Mouse (Mus musculus): Measurements from ENCODE around the gene Agtpbp1. TPM values are rescaled to one million over a fixed set of nuclear protein-coding genes. Genes with fewer than 3 reads are reported as not detected.

The Agtpbp1 gene
- polyA plus RNA-seq, 1 experiment: 13.5 TPM

DNA sequence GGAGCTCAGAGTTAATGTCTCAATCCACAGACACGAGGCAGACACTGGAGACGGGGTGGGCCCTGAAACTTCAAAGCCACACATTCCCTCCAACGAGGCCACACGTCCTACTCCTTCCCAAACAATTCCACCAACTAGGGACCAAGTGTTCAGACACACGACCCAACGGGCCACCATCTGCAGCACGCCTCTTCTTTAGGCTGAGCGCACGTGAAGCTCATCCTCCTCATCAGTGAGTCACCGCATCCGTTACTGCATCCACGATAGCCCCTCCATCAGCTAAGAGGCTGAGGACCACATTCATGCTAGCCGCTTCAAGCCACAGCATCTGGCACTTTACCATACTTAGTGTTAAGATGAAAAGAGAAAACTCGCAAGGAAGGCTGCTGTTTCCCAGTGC is 107.6 kb downstream of the Agtpbp1 start:
- Histone ChIP-seq H3K27me3 (ENCODE audit: control insufficient read depth, insufficient read depth, low read length) (no peaks in the 10 kb centered on the region), H3K36me3 (ENCODE audit: control insufficient read depth, insufficient read depth, low read length) (peaks cover 16% of the 10 kb centered on the region), H3K4me1 (replicated peaks; ENCODE audit: control insufficient read depth, insufficient read depth, low read length) (no peaks in the 10 kb centered on the region), H3K27ac (ENCODE audit: control insufficient read depth, insufficient read depth, low read length) (no peak overlapping the region), H3K4me3 (ENCODE audit: control insufficient read depth, insufficient read depth, low read length) (no peak overlapping the region)
- TF ChIP-seq CTCF (IDR thresholded peaks at IDR 0.05; ENCODE audit: borderline replicate concordance, control insufficient read depth, extremely low read depth, insufficient read depth, low read length, poor library complexity): no peak
- no peak for TF ChIP-seq POLR2A (IDR thresholded peaks at IDR 0.05; ENCODE audit: control insufficient read depth, extremely low read depth, insufficient read depth, low read length, poor library complexity)
- no peak for DNase-seq
- WGBS: 97% methylated on average over 14 of the region's 14 CpGs

DNA sequence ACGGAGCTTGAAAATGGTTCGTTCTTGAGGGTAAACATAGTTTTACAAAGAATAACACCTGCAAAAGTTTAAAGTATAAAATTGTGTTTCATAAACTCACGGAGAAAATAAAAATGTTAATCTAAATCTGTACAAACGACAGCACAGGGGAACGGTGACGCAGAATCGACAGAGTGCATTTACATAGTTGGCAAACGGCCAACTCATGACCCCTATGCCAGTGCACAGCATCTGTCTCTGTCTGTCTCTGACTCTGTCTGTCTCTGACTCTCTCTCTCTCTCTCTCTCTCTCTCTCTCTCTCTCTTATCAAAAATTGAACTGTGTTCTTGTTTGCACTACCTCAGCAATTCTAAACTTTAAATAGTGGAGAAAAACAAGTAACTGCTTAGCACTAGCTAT is 110.1 kb downstream of the Agtpbp1 start:
- H3K4me1 ChIP-seq (replicated peaks; ENCODE audit: control insufficient read depth, insufficient read depth, low read length): no peaks in the 10 kb centered on the region
- H3K4me3 ChIP-seq (ENCODE audit: control insufficient read depth, insufficient read depth, low read length): no peak overlapping the region
- H3K27me3 ChIP-seq (ENCODE audit: control insufficient read depth, insufficient read depth, low read length): no peaks in the 10 kb centered on the region
- H3K27ac ChIP-seq (ENCODE audit: control insufficient read depth, insufficient read depth, low read length): no peak overlapping the region
- H3K36me3 ChIP-seq (ENCODE audit: control insufficient read depth, insufficient read depth, low read length): peaks cover 16% of the 10 kb centered on the region
- no peak for DNase-seq
- no peak for TF ChIP-seq CTCF (IDR thresholded peaks at IDR 0.05; ENCODE audit: borderline replicate concordance, control insufficient read depth, extremely low read depth, insufficient read depth, low read length, poor library complexity)
- no peak for TF ChIP-seq POLR2A (IDR thresholded peaks at IDR 0.05; ENCODE audit: control insufficient read depth, extremely low read depth, insufficient read depth, low read length, poor library complexity)
- 94% methylated on average over 8 of the region's 8 CpGs for WGBS

DNA sequence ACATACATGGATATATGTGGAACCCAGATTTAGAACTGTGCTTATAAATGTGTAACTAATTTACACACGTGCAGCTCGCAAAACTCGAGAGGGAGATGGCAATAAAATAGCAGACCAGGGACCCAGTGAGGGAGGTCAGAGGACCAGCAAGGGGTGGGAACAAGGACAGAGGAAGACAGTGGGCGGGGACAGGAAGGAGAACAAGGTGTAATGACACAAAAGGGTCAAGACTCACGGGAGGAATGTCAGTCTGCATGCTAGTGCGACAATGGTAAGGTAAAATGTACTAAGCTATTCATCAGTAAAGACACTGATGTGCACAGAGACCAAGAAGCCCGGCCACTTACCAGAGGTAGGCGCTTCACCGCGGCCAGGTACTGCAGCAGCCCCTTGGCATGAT is 111.7 kb downstream of the Agtpbp1 start:
- WGBS: 87% methylated on average over 10 of the region's 10 CpGs
- no peak overlapping the region for H3K4me3 ChIP-seq (ENCODE audit: control insufficient read depth, insufficient read depth, low read length)
- no peak overlapping the region for H3K27ac ChIP-seq (ENCODE audit: control insufficient read depth, insufficient read depth, low read length)
- no peaks in the 10 kb centered on the region for H3K27me3 ChIP-seq (ENCODE audit: control insufficient read depth, insufficient read depth, low read length)
- TF ChIP-seq CTCF (IDR thresholded peaks at IDR 0.05; ENCODE audit: borderline replicate concordance, control insufficient read depth, extremely low read depth, insufficient read depth, low read length, poor library complexity) (no peak), POLR2A (IDR thresholded peaks at IDR 0.05; ENCODE audit: control insufficient read depth, extremely low read depth, insufficient read depth, low read length, poor library complexity) (no peak)
- peaks cover 16% of the 10 kb centered on the region for H3K36me3 ChIP-seq (ENCODE audit: control insufficient read depth, insufficient read depth, low read length)
- peaks cover under 1% of the 10 kb centered on the region; the same call in 1 of the 2 replicates for H3K4me1 ChIP-seq (replicated peaks; ENCODE audit: control insufficient read depth, insufficient read depth, low read length)
- no peak for DNase-seq

DNA sequence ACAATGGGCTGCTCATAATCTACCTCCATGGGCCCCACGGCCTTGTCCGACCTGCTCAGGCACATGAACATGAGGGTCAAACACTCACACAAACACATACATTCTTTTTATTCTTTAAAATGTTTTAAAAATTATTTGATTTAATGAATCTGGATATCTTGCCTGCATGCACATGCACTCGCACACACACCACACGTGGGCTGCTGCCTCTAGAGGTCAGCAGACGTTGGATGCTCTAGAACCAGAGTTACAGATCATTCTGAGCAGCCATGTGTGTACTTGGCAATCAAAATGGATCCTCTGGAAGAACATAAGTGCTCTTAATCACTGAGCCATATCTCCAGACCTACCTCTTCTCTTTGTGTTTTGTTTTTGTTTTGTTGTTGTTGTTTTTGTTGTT is 112.8 kb downstream of the Agtpbp1 start:
- H3K27ac ChIP-seq (ENCODE audit: control insufficient read depth, insufficient read depth, low read length): no peak overlapping the region
- peaks cover 6% of the 10 kb centered on the region; the same call in 1 of the 2 replicates for H3K4me1 ChIP-seq (replicated peaks; ENCODE audit: control insufficient read depth, insufficient read depth, low read length)
- H3K27me3 ChIP-seq (ENCODE audit: control insufficient read depth, insufficient read depth, low read length): no peaks in the 10 kb centered on the region
- H3K36me3 ChIP-seq (ENCODE audit: control insufficient read depth, insufficient read depth, low read length): peaks cover 15% of the 10 kb centered on the region
- WGBS: 94% methylated on average over 5 of the region's 5 CpGs
- no peak for TF ChIP-seq CTCF (IDR thresholded peaks at IDR 0.05; ENCODE audit: borderline replicate concordance, control insufficient read depth, extremely low read depth, insufficient read depth, low read length, poor library complexity)
- TF ChIP-seq POLR2A (IDR thresholded peaks at IDR 0.05; ENCODE audit: control insufficient read depth, extremely low read depth, insufficient read depth, low read length, poor library complexity): no peak
- no peak overlapping the region for H3K4me3 ChIP-seq (ENCODE audit: control insufficient read depth, insufficient read depth, low read length)
- no peak for DNase-seq

DNA sequence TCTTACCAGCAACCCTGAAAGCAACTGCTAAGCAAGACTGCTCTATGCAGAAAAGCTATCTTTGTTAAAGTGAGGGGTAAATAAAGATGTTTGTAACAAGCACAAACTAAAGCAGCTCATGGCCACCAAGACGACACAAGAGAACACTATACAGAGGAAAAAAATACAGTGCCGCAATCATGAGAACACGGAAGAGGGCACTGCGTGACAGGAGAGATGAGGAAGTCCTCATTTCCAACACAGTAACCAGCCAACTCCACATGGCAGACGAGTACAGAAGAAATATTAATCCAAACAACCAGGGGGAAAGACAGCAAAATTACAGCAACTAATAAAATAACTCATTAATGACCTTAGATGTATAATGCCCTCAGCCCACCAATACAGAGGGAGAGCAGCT is 115.3 kb downstream of the Agtpbp1 start:
- 94% methylated on average over 5 of the region's 5 CpGs for WGBS
- Histone ChIP-seq H3K27me3 (ENCODE audit: control insufficient read depth, insufficient read depth, low read length) (no peaks in the 10 kb centered on the region), H3K4me1 (replicated peaks; ENCODE audit: control insufficient read depth, insufficient read depth, low read length) (peaks cover 6% of the 10 kb centered on the region; the same call in 1 of the 2 replicates), H3K27ac (ENCODE audit: control insufficient read depth, insufficient read depth, low read length) (no peak overlapping the region), H3K36me3 (ENCODE audit: control insufficient read depth, insufficient read depth, low read length) (peaks cover 8% of the 10 kb centered on the region; the same call in 1 of the 2 replicates), H3K4me3 (ENCODE audit: control insufficient read depth, insufficient read depth, low read length) (no peak overlapping the region)
- TF ChIP-seq POLR2A (IDR thresholded peaks at IDR 0.05; ENCODE audit: control insufficient read depth, extremely low read depth, insufficient read depth, low read length, poor library complexity) (no peak), CTCF (IDR thresholded peaks at IDR 0.05; ENCODE audit: borderline replicate concordance, control insufficient read depth, extremely low read depth, insufficient read depth, low read length, poor library complexity) (no peak)
- DNase-seq: no peak

DNA sequence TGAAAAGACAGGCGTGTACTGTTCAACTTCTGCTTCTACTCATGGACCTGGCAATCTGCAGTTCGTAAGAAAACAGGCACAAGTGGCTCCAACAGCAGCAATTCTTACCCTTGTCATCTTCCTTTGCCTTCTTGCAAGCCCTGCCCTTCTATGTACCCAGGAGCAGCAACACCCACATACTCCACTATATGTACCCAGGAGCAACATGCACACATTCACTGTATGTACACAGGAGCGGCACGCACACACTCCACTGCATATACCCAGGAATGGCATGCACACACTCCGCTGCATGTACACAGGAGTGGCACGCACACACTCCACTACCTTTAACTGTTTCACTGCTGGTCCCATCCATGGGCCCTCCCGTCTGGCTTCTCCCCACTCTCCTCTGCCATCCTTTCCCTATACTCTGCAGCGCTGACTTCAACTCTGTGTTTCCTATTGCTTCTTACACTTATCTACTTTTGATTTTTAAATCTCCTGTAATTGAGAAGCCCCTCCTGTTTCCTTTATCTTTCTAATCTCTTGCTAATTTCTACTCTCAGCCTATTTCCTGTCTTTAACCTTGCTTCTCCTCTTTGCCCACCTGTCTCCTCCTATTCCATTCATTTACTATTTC is 116.7 kb downstream of the Agtpbp1 start:
- Histone ChIP-seq H3K36me3 (ENCODE audit: control insufficient read depth, insufficient read depth, low read length) (peaks cover 1% of the 10 kb centered on the region; the same call in 1 of the 2 replicates), H3K4me1 (replicated peaks; ENCODE audit: control insufficient read depth, insufficient read depth, low read length) (peaks cover 6% of the 10 kb centered on the region; the same call in 1 of the 2 replicates), H3K27ac (ENCODE audit: control insufficient read depth, insufficient read depth, low read length) (no peak overlapping the region), H3K4me3 (ENCODE audit: control insufficient read depth, insufficient read depth, low read length) (no peak overlapping the region), H3K27me3 (ENCODE audit: control insufficient read depth, insufficient read depth, low read length) (no peaks in the 10 kb centered on the region)
- 72% methylated on average over 8 of the region's 8 CpGs for WGBS
- no peak for DNase-seq
- TF ChIP-seq CTCF (IDR thresholded peaks at IDR 0.05; ENCODE audit: borderline replicate concordance, control insufficient read depth, extremely low read depth, insufficient read depth, low read length, poor library complexity) (no peak), POLR2A (IDR thresholded peaks at IDR 0.05; ENCODE audit: control insufficient read depth, extremely low read depth, insufficient read depth, low read length, poor library complexity) (no peak)
